Mouse (Mus musculus) lung, embryonic 16.5 days (tissue): ENCODE data around the gene Uts2r. TPM values are rescaled to one million over a fixed set of nuclear protein-coding genes. Genes with fewer than 3 reads are reported as not detected.

ENCODE experiments used
- polyA plus RNA-seq: library from polyadenylated mRNA; unstranded; fragments of >200 nt; fragmentation: Nextera tagmentation; extraction: Ambion mirVana; gene quantifications from 2 replicates; pipeline ENCODE4 v1.2.1, GENCODE M21; 2015

Uts2r gene
- polyA plus RNA-seq, 1 experiment from 2014 or later, result not detected

Other genes with a start within 250 kb of the Uts2r start
- 6.4 TPM in 2 replicates for gene Ccdc57, start 227.4 kb upstream of the Uts2r start, polyA plus RNA-seq
- 52.2 and 62.5 TPM in 2 replicates for gene Slc16a3, start 211.8 kb upstream of the Uts2r start, polyA plus RNA-seq
- gene Csnk1d, start 168.9 kb upstream of the Uts2r start, polyA plus RNA-seq, result 120 and 121 TPM in 2 replicates
- gene Cd7, start 120.9 kb upstream of the Uts2r start, polyA plus RNA-seq, result 1.3 and 1.8 TPM in 2 replicates
- gene Sectm1b, start 96.7 kb upstream of the Uts2r start, polyA plus RNA-seq, result 0.15 and 0.78 TPM in 2 replicates
- gene Sectm1a, start 79.1 kb upstream of the Uts2r start, polyA plus RNA-seq, result 0.58 TPM in 1 of 2 replicates, not detected in the other
- not detected in 2 replicates for gene Tex19.2, start 41.6 kb upstream of the Uts2r start, polyA plus RNA-seq
- not detected in 2 replicates for gene Tex19.1, start 14.1 kb upstream of the Uts2r start, polyA plus RNA-seq
- gene Hexdc, start 44.2 kb downstream of the Uts2r start, polyA plus RNA-seq, result 7.1 and 8.9 TPM in 2 replicates
- 24.5 and 27.8 TPM in 2 replicates for gene Ogfod3, start 44.4 kb downstream of the Uts2r start, polyA plus RNA-seq
- 37.4 and 42.5 TPM in 2 replicates for gene Cybc1, start 69.1 kb downstream of the Uts2r start, polyA plus RNA-seq
- 53.6 and 55.8 TPM in 2 replicates for gene Narf, start 77.0 kb downstream of the Uts2r start, polyA plus RNA-seq
- gene Foxk2, start 99.7 kb downstream of the Uts2r start, polyA plus RNA-seq, result 6.2 and 6.5 TPM in 2 replicates
- gene Wdr45b, start 194.2 kb downstream of the Uts2r start, polyA plus RNA-seq, result 94.8 and 98.7 TPM in 2 replicates
- gene Rab40b, start 228.0 kb downstream of the Uts2r start, polyA plus RNA-seq, result 6.0 and 7.1 TPM in 2 replicates